Mouse (Mus musculus) C2C12 (cell line): ENCODE data around the gene Emilin3. TPM values are rescaled to one million over a fixed set of nuclear protein-coding genes. Genes with fewer than 3 reads are reported as not detected.

Source experiments
- H3K27me3 ChIP-seq: one replicate; pipeline ENCODE4 v1.6.1; 2011; ENCODE audit not compliant: control insufficient read depth, insufficient read depth, insufficient read length
- H3K36me3 ChIP-seq: one replicate; pipeline ENCODE4 v1.6.1; 2011; ENCODE audit not compliant: control insufficient read depth, insufficient read depth
- H3K4me3 ChIP-seq: one replicate; pipeline ENCODE4 v1.5.1; 2011; ENCODE audit warnings: mild to moderate bottlenecking, control low read depth; ENCODE audit not compliant: poor library complexity, insufficient read depth, severe bottlenecking
- H3K79me2 ChIP-seq: one replicate; pipeline ENCODE4 v1.6.1; 2011; ENCODE audit not compliant: control insufficient read depth, insufficient read depth
- H3K79me3 ChIP-seq: one replicate; pipeline ENCODE4 v1.6.1; 2011; ENCODE audit warnings: low read depth, control low read depth
- H3ac ChIP-seq: one replicate; pipeline ENCODE3; 2011; ENCODE audit warnings: low read depth; ENCODE audit not compliant: control insufficient read depth, insufficient read length
- CEBPB ChIP-seq: IDR thresholded peaks from one replicate; pipeline ENCODE4 v1.6.1; 2011; ENCODE audit warnings: low read depth, mild to moderate bottlenecking, control low read depth, moderate library complexity
- CTCF ChIP-seq: IDR thresholded peaks from one replicate; pipeline ENCODE4 v1.5.1; 2011; ENCODE audit not compliant: control insufficient read depth, insufficient read depth, insufficient read length
- FOSL1 ChIP-seq: IDR thresholded peaks from one replicate; pipeline ENCODE4 v1.8.0; 2011; ENCODE audit warnings: mild to moderate bottlenecking, low read length; ENCODE audit not compliant: poor library complexity, insufficient read depth, severe bottlenecking
- MAX ChIP-seq: IDR thresholded peaks from one replicate; pipeline ENCODE4 v1.6.1; 2011; ENCODE audit warnings: mild to moderate bottlenecking, control low read depth
- MYOD1 ChIP-seq: IDR thresholded peaks from one replicate; pipeline ENCODE4 v1.6.1; 2011; ENCODE audit warnings: low read depth; ENCODE audit not compliant: control insufficient read depth, insufficient read length
- MYOG ChIP-seq: IDR thresholded peaks from one replicate; pipeline ENCODE4 v1.6.1; 2011; ENCODE audit not compliant: control insufficient read depth, insufficient read length; ENCODE audit errors: extremely low read depth
- USF1 ChIP-seq: IDR thresholded peaks from one replicate; pipeline ENCODE4 v1.6.1; 2011; ENCODE audit warnings: low read depth, mild to moderate bottlenecking, control low read depth, moderate library complexity
- polyA plus RNA-seq: library from polyadenylated mRNA; unstranded; fragments of >200 nt; fragmentation: generic; extraction: Trizol; gene quantifications from one replicate; pipeline ENCODE4 v1.2.1, GENCODE M21; 2012; ENCODE audit warnings: missing spikeins

Emilin3 gene
- polyA plus RNA-seq, 1 experiment = 0.02 TPM

DNA sequence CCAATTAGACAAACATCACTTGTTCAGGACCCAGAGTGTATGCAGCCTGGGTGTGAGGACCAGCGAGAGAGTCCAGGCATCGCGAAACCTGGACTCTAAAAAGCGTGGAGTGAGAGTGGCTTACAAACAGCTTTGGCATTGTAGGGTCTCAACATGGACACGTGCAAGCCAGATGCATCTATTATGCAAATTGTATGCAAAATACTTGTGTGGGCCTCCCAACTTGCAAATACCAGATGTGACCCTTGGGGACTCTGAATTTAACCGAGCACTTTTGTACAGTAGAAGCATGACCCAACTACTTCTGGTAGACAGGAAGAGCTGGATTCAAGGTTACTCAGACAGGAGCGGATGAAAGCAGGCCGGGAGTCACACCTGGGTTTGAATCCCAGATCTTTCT lies 4.6 kb upstream of the Emilin3 start:
- H3K27me3 ChIP-seq = peaks cover 13% of the 10 kb centered on the region
- no peaks in the 10 kb centered on the region for H3K36me3 ChIP-seq
- no peaks in the 10 kb centered on the region for H3K79me3 ChIP-seq
- no peak for TF ChIP-seq CTCF
- no peak for TF ChIP-seq CEBPB
- no peak for TF ChIP-seq FOSL1
- no peak for TF ChIP-seq USF1
- no peak for TF ChIP-seq MYOD1
- TF ChIP-seq MYOG = no peak
- TF ChIP-seq MAX = no peak
- no peak overlapping the region for H3ac ChIP-seq
- H3K79me2 ChIP-seq = no peaks in the 10 kb centered on the region
- no peak overlapping the region for H3K4me3 ChIP-seq

DNA sequence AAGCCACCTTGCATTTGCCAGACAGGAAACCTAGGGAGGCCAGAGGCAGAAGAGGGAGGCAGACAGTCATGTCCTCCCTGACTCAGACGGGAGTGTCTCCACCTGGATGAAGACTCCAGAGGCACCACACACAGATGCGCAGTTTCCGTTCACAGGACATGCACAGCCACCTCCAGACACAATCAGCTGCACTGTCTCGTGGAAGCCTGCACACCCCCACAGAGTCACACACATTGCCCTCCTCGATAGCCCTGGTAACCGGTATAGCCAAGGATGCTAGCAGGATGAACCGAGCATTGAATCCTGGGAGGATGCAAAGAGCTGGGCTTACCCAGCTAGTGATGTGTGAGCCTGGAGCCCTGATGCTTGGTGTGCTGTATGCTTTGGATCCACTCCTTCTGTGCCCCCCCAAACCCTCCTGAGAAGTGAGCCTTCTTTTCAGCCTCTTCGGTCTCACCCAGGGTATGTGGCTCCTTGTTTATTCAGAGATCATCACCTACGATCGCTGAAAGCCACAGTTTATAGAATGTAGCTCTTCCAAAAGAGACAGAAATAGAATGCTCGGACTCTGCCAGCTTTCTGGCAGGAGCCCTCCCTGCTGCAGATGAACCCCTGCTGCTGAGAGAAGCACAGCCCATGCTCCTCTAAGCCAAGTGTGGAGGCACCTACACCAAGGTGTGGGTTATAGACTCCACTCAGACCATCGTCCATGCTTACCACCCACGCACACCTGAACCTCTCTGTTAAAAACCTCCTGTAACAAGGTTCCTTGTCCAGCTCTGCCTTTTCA lies 3.9 kb upstream of the Emilin3 start:
- Histone ChIP-seq H3K79me2 (no peaks in the 10 kb centered on the region), H3K4me3 (no peak overlapping the region), H3K36me3 (no peaks in the 10 kb centered on the region), H3K27me3 (peaks cover 16% of the 10 kb centered on the region), H3K79me3 (no peaks in the 10 kb centered on the region), H3ac (no peak overlapping the region)
- TF ChIP-seq MYOD1 (no peak), CTCF (no peak), FOSL1 (no peak), MYOG (no peak), USF1 (no peak), MAX (no peak)

DNA sequence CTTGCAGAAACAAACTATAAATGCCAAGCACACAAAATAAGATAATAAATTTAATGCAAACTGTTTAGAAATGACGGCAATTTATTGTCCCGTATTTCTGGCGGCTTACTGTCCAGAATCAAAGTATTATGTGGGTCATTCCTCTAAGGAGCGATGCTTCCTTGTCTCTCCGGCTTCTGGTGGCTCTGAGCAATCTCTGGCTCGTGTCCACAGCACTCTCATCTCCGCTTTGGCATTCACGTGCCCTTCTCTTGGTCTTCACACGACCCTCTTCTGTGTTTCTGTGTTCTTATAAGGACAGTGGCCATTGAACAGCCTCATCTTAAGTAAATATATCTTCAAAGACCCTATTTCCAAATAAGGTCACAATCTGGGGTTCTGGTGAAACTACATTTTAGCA lies 2.5 kb upstream of the Emilin3 start:
- Histone ChIP-seq H3K27me3 (peaks cover 16% of the 10 kb centered on the region), H3ac (no peak overlapping the region), H3K79me3 (no peaks in the 10 kb centered on the region), H3K36me3 (no peaks in the 10 kb centered on the region), H3K79me2 (no peaks in the 10 kb centered on the region), H3K4me3 (no peak overlapping the region)
- TF ChIP-seq FOSL1 = no peak
- no peak for TF ChIP-seq MAX
- TF ChIP-seq MYOG = no peak
- no peak for TF ChIP-seq USF1
- TF ChIP-seq CEBPB = no peak
- no peak for TF ChIP-seq MYOD1

DNA sequence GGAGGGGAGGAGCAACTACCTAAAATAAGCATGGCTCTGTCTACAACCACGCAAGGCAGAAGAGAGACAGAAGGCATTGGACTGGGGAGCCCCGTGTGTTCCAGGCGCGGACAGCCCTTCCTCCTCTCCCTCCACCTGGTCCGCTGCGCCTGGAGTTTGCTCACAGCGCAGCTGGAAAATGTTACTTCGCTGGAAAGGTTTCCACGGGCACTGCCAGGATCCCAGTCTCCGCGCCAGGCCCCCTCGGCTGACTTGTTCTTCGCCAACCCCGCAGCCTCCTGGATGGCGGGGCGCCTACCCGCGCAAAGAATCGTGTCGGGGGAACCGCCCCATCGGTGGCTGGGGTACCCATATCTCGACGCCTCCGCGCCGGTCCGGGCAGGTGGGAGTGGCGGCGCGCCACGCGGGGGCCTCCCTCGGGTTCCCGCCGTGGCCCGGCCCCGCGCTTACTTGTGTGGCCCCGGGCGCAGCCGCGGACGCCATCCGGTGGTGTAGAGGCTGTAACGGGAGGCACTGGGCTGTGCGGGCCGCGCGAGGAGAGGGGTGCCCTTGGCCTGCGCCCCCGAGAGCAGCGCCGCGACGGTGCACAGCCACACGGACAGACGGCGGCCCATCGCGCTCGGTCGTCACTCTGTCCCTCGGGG lies 448 bp downstream of the Emilin3 start:
- no peak overlapping the region for H3K4me3 ChIP-seq
- peaks cover 16% of the 10 kb centered on the region for H3K27me3 ChIP-seq
- H3K79me2 ChIP-seq = no peaks in the 10 kb centered on the region
- H3K36me3 ChIP-seq = no peaks in the 10 kb centered on the region
- no peak overlapping the region for H3ac ChIP-seq
- no peaks in the 10 kb centered on the region for H3K79me3 ChIP-seq
- TF ChIP-seq CEBPB = no peak
- no peak for TF ChIP-seq FOSL1
- TF ChIP-seq MAX = no peak
- no peak for TF ChIP-seq MYOD1
- TF ChIP-seq MYOG = no peak
- no peak for TF ChIP-seq USF1
- no peak for TF ChIP-seq CTCF

DNA sequence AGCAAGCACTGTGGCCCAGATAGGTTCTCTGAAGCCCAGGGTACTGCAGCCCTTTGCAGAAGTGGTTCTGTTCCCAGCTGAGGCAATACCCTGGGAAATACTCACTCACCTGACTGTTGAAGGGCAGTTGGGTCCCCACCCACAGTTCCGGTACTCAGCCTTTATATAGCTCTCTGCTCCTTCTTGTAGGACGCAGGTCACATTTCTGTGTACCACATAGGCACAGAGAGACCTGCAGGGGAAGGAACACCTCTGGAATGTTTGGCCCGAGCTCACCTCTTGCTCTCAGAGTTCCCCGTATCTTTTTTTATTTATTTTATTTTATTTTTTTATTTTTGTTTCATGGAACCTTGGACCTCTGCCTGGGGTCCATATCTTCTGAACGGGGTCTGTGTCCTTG lies 1.5 kb downstream of the Emilin3 start:
- no peak overlapping the region for H3K4me3 ChIP-seq
- no peaks in the 10 kb centered on the region for H3K36me3 ChIP-seq
- no peak for TF ChIP-seq USF1
- no peaks in the 10 kb centered on the region for H3K79me2 ChIP-seq
- H3K79me3 ChIP-seq = no peaks in the 10 kb centered on the region
- H3K27me3 ChIP-seq = peaks cover 13% of the 10 kb centered on the region
- H3ac ChIP-seq = no peak overlapping the region

DNA sequence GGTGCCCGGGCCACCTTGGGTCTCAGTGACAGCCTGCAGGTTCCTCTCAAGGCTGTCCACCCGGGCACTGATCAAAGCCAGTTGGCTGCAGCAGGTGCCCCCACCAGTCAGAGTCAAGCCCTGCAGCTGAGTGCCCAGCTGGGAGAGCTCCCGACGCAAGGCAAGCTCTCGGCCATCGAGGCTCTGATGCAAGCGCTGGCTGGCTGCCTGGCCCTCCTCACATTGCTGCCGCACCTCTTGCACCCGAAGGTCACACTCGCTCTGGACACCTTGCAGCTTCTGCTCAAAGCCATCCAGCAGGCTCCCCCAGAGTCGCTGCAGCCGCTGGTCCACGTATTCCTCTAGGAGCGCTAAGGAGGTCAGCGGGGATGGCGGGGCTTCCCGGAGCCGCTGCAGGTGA lies 3.5 kb downstream of the Emilin3 start:
- no peaks in the 10 kb centered on the region for H3K79me2 ChIP-seq
- H3ac ChIP-seq = no peak overlapping the region
- no peak overlapping the region for H3K4me3 ChIP-seq
- no peaks in the 10 kb centered on the region for H3K79me3 ChIP-seq
- H3K36me3 ChIP-seq = no peaks in the 10 kb centered on the region
- TF ChIP-seq MAX (no peak), CEBPB (no peak), MYOD1 (no peak), FOSL1 (no peak), CTCF (no peak), MYOG (no peak), USF1 (no peak)
- H3K27me3 ChIP-seq = peaks cover 13% of the 10 kb centered on the region
